Mouse (Mus musculus): ENCODE data around the gene Nt5dc2. TPM values are rescaled to one million over a fixed set of nuclear protein-coding genes. Genes with fewer than 3 reads are reported as not detected.

Nt5dc2 gene
- polyA plus RNA-seq, 1 experiment from 2014 or later = 179 TPM

DNA sequence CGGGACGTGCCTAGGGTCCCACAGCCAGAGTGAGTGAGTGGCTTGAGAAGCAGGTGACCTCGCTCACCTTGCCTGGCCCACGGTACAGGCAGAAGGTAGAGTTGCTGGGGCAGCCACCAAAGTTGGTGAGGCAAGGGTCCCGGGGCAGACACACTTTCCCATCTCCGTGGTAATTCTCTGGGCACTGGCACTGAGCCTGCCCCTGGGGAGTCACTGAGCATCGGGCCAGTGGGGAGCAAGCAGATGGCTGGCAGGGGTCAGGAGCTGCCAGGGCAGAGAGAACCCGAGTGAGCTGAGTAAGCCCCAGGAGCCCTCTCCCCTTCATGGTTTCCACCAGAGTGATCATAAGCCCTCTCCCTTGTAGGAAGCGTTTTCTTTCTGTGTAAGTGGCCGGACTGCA lies 30.8 kb downstream of the Nt5dc2 start:
- Histone ChIP-seq H3K4me1 (ENCODE audit: control insufficient read depth, low read depth, low read length) (peaks cover 14% of the 10 kb centered on the region), H3K9me3 (replicated peaks; ENCODE audit: control insufficient read depth, low read length) (no peaks in the 10 kb centered on the region), H3K9ac (ENCODE audit: low read depth, low read length) (peak overlapping the region; percentile 26; the same call in 1 of the 2 replicates), H3K36me3 (ENCODE audit: control insufficient read depth, insufficient read depth) (no peaks in the 10 kb centered on the region), H3K27ac (ENCODE audit: low read length) (peak overlapping the region; percentile 42), H3K4me2 (ENCODE audit: low read depth, low read length) (peak overlapping the region; percentile 38; the same call in 1 of the 2 replicates), H3K4me3 (ENCODE audit: low read depth, low read length) (peak overlapping the region; percentile 23), H3K27me3 (ENCODE audit: control insufficient read depth, insufficient read depth, low read depth, low read length) (no peaks in the 10 kb centered on the region)
- no peak for ATAC-seq (ENCODE audit: low read depth)
- 59% methylated on average over 10 of the region's 10 CpGs for WGBS (ENCODE audit: insufficient replicate concordance)

DNA sequence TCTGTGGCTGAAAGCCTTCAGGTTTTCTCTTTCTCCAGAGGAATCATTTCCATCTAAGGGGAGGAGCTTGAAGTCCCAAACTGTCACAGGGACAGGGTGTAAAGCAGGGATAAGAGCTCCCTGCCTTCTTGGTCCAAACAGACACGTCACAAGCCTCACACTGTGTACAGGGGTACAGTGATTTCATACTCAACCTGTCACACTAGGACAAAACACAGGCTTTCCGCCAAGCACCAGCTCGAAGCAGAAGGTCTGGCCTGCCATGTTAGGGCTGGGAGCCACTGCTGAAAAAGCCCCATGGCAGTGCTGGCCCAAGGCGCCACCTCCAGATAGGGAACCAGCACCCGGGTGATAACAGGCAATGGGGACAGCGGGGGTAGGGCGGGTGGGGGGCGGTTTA lies 33.2 kb downstream of the Nt5dc2 start:
- no peak overlapping the region for H3K9ac ChIP-seq (ENCODE audit: low read depth, low read length)
- no peak overlapping the region for H3K4me3 ChIP-seq (ENCODE audit: low read depth, low read length)
- 29% methylated on average over 8 of the region's 8 CpGs for WGBS (ENCODE audit: insufficient replicate concordance)
- 0 out of 2 replicates have a peak, but pooled peaks have one; percentile 11 for ATAC-seq (ENCODE audit: low read depth)
- no peaks in the 10 kb centered on the region for H3K9me3 ChIP-seq (replicated peaks; ENCODE audit: control insufficient read depth, low read length)
- H3K27ac ChIP-seq (ENCODE audit: low read length) = no peak overlapping the region
- H3K36me3 ChIP-seq (ENCODE audit: control insufficient read depth, insufficient read depth) = no peaks in the 10 kb centered on the region
- H3K27me3 ChIP-seq (ENCODE audit: control insufficient read depth, insufficient read depth, low read depth, low read length) = no peaks in the 10 kb centered on the region
- peaks cover 16% of the 10 kb centered on the region for H3K4me1 ChIP-seq (ENCODE audit: control insufficient read depth, low read depth, low read length)
- H3K4me2 ChIP-seq (ENCODE audit: low read depth, low read length) = no peak overlapping the region

DNA sequence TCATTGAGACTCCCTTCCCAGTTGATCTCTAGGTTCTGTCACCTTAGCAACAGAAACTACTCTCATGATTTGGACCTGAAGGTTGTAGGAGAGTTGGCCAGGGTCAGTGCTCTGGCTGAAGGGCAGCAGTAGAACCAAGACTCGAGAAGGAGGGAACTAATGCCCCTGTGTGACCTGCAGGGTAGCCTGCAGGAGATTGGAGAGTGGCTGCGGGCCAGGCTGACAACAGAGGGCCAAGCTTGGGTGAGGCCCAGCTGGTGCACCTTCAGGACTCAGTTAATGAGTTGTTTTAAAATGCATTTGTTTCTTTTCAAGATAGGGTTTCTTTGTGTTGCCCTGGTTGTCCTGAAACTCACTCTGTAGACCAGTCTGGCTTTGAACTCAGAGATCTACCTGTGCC lies 34.2 kb downstream of the Nt5dc2 start:
- Histone ChIP-seq H3K27me3 (ENCODE audit: control insufficient read depth, insufficient read depth, low read depth, low read length) (no peaks in the 10 kb centered on the region), H3K4me2 (ENCODE audit: low read depth, low read length) (no peak overlapping the region), H3K9ac (ENCODE audit: low read depth, low read length) (no peak overlapping the region), H3K27ac (ENCODE audit: low read length) (no peak overlapping the region), H3K36me3 (ENCODE audit: control insufficient read depth, insufficient read depth) (no peaks in the 10 kb centered on the region), H3K9me3 (replicated peaks; ENCODE audit: control insufficient read depth, low read length) (no peaks in the 10 kb centered on the region), H3K4me1 (ENCODE audit: control insufficient read depth, low read depth, low read length) (peaks cover 16% of the 10 kb centered on the region), H3K4me3 (ENCODE audit: low read depth, low read length) (no peak overlapping the region)
- 64% methylated on average over 2 of the region's 2 CpGs for WGBS (ENCODE audit: insufficient replicate concordance)
- ATAC-seq (ENCODE audit: low read depth) = no peak

DNA sequence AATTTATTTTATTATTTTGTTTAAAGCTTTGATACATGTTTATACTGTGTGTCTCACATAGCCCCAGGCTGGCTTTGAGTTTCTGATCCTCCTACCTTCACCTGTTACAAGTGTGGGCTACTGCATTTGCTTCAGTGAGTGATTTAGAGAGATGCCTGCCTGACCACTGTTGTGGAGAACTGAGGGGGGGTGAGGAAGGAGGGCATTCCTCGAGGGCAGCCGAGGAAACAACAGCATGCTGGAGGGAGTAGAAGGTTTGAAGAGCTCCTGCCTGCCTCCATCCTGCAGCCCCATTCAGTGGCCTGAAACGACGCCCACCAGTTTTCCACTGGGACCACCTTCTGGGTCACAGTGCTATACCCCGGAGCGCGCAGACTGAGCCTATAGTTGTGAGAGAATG lies 34.6 kb downstream of the Nt5dc2 start:
- H3K36me3 ChIP-seq (ENCODE audit: control insufficient read depth, insufficient read depth) = peaks cover under 1% of the 10 kb centered on the region; the same call in 1 of the 2 replicates
- ATAC-seq (ENCODE audit: low read depth) = no peak
- 28% methylated on average over 7 of the region's 7 CpGs for WGBS (ENCODE audit: insufficient replicate concordance)
- H3K9ac ChIP-seq (ENCODE audit: low read depth, low read length) = no peak overlapping the region
- H3K27ac ChIP-seq (ENCODE audit: low read length) = no peak overlapping the region
- H3K4me3 ChIP-seq (ENCODE audit: low read depth, low read length) = no peak overlapping the region
- H3K4me2 ChIP-seq (ENCODE audit: low read depth, low read length) = no peak overlapping the region
- H3K27me3 ChIP-seq (ENCODE audit: control insufficient read depth, insufficient read depth, low read depth, low read length) = no peaks in the 10 kb centered on the region
- no peaks in the 10 kb centered on the region for H3K9me3 ChIP-seq (replicated peaks; ENCODE audit: control insufficient read depth, low read length)
- peaks cover 16% of the 10 kb centered on the region for H3K4me1 ChIP-seq (ENCODE audit: control insufficient read depth, low read depth, low read length)

DNA sequence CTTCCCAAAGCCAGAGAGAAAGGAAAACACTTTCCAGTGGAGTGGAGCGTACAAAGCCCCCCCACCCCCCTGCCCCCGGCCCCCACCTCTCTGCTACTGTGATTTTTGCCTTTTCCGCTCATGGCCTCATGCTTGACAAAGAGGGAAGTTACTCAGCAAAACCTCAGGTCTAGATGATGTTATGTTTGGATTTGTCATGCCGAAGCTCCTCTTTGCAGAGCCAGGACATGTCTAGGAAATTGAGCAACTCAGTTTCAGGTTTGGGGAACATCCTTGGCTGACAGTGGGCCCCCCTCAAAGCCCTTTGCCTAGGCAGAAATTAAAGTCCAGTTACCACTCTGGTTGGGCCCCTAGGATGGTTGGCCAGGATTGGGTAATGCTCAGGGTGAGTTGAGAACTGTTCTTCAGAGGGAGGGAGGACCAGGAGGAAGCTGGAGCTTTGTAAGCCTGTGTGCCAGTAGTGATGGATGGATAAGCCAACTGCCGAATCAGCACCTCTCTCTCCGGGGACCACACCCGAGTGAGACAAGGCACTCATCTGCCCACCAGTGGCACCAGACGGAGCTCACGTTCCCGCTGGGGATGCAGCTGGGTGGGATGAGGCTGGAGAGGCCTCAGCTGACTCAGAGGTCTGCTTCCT lies 35.3 kb downstream of the Nt5dc2 start:
- 12% methylated on average over 10 of the region's 10 CpGs for WGBS (ENCODE audit: insufficient replicate concordance)
- Histone ChIP-seq H3K9ac (ENCODE audit: low read depth, low read length) (no peak overlapping the region; the same call in 1 of the 2 replicates), H3K27me3 (ENCODE audit: control insufficient read depth, insufficient read depth, low read depth, low read length) (no peaks in the 10 kb centered on the region), H3K4me2 (ENCODE audit: low read depth, low read length) (peak overlapping the region; percentile 29), H3K4me3 (ENCODE audit: low read depth, low read length) (peak overlapping the region; percentile 5), H3K27ac (ENCODE audit: low read length) (no peak overlapping the region), H3K4me1 (ENCODE audit: control insufficient read depth, low read depth, low read length) (peaks cover 16% of the 10 kb centered on the region), H3K9me3 (replicated peaks; ENCODE audit: control insufficient read depth, low read length) (no peaks in the 10 kb centered on the region), H3K36me3 (ENCODE audit: control insufficient read depth, insufficient read depth) (peaks cover 4% of the 10 kb centered on the region; the same call in 1 of the 2 replicates)
- ATAC-seq (ENCODE audit: low read depth) = peak; percentile 15

DNA sequence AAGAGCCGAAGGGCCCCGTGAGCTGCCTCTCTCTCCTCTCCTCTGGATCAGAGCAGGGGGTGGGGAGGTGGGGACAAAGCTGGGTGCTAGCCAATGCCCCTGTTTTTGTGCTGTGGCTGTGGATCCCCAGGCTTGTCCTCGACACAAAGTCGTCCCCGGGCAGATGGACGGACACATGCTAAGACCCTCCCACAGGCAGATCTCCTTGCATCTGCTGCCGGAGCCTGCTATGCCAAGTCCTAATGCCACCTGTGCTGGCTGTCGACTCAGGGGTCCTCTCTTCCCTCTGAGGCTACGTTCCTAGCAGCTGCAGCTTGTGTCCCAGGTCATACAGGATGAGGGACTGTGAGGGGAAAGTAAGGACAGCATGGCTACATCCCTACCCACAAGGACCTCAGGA lies 36.0 kb downstream of the Nt5dc2 start:
- Histone ChIP-seq H3K4me1 (ENCODE audit: control insufficient read depth, low read depth, low read length) (peaks cover 16% of the 10 kb centered on the region), H3K27ac (ENCODE audit: low read length) (no peak overlapping the region), H3K9ac (ENCODE audit: low read depth, low read length) (peak overlapping the region; percentile 26; the same call in 1 of the 2 replicates)

DNA sequence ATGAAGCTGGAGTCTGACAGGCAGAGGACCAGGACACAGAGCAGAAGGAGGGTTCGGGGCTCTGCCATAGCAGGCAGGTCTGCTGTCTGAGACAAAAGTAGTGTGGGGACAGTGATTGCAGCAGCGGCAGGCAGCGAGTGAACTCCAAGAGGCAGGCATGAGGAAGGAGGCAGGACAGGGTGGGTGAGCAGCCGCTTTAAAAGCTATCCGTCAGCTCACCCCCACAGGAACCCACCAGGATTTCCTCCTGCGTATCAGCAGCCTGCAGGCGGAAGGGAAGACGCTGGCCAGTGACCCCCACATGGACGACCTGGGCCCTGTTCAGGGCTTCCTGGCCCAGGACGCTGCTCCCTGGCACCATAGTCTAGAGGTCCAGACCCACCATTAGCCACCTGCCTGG lies 37.6 kb downstream of the Nt5dc2 start, which contains the start of gene Stab1:
Gene Stab1, minus strand, starts transcription at position 217 of the 400 bp plus-strand sequence.
- no peak within 1 kb of the TSS for H3K4me2 ChIP-seq (ENCODE audit: low read depth, low read length)
- H3K27me3 ChIP-seq (ENCODE audit: control insufficient read depth, insufficient read depth, low read depth, low read length) = no peaks in the 10 kb centered on the region
- peaks cover 25% of the 10 kb centered on the region for H3K36me3 ChIP-seq (ENCODE audit: control insufficient read depth, insufficient read depth)
- 13% methylated on average over 10 of the region's 10 CpGs for WGBS (ENCODE audit: insufficient replicate concordance)
- no peaks in the 10 kb centered on the region for H3K9me3 ChIP-seq (replicated peaks; ENCODE audit: control insufficient read depth, low read length)
- peak within 1 kb of the TSS; percentile 5 for H3K4me3 ChIP-seq (ENCODE audit: low read depth, low read length)
- ATAC-seq (ENCODE audit: low read depth) = peak; percentile 12; the same call in 1 of the 2 replicates
- no peak within 1 kb of the TSS for H3K27ac ChIP-seq (ENCODE audit: low read length)
- peaks cover 19% of the 10 kb centered on the region for H3K4me1 ChIP-seq (ENCODE audit: control insufficient read depth, low read depth, low read length)
- no peak within 1 kb of the TSS for H3K9ac ChIP-seq (ENCODE audit: low read depth, low read length)

More for the DNA sequence above, 36.0 kb downstream of the Nt5dc2 start:
- 49% methylated on average over 9 of the region's 9 CpGs for WGBS (ENCODE audit: insufficient replicate concordance)
- peaks cover 9% of the 10 kb centered on the region for H3K36me3 ChIP-seq (ENCODE audit: control insufficient read depth, insufficient read depth)
- H3K4me2 ChIP-seq (ENCODE audit: low read depth, low read length) = no peak overlapping the region
- H3K9me3 ChIP-seq (replicated peaks; ENCODE audit: control insufficient read depth, low read length) = no peaks in the 10 kb centered on the region
- peak overlapping the region; percentile 5 for H3K4me3 ChIP-seq (ENCODE audit: low read depth, low read length)
- no peak for ATAC-seq (ENCODE audit: low read depth)
- no peaks in the 10 kb centered on the region for H3K27me3 ChIP-seq (ENCODE audit: control insufficient read depth, insufficient read depth, low read depth, low read length)

DNA sequence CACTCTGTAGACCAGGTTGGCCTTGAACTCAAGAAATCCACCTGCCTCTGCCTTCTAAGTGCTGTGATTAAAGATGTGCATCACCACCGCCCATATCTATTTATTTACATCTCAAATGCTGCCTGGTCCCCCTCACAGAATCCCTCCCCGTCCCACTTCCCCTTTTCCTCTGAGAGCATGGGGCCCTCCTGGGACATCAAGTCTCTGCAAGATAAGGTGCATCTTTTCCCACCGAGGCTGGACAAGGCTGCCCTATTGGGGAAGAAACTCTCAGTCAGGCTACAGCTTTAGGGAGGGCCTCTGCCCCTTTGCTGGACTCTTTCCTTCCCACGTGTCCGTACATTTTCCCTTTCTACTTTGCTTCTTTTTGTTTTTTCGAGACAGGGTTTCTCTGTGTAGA lies 38.7 kb downstream of the Nt5dc2 start:
- no peak overlapping the region for H3K27ac ChIP-seq (ENCODE audit: low read length)
- ATAC-seq (ENCODE audit: low read depth) = no peak
- no peak overlapping the region for H3K4me2 ChIP-seq (ENCODE audit: low read depth, low read length)
- no peaks in the 10 kb centered on the region for H3K9me3 ChIP-seq (replicated peaks; ENCODE audit: control insufficient read depth, low read length)
- no peaks in the 10 kb centered on the region for H3K27me3 ChIP-seq (ENCODE audit: control insufficient read depth, insufficient read depth, low read depth, low read length)
- no peak overlapping the region for H3K4me3 ChIP-seq (ENCODE audit: low read depth, low read length)
- WGBS (ENCODE audit: insufficient replicate concordance) = 19% methylated on average over 6 of the region's 6 CpGs
- peaks cover 11% of the 10 kb centered on the region for H3K4me1 ChIP-seq (ENCODE audit: control insufficient read depth, low read depth, low read length)
- no peak overlapping the region for H3K9ac ChIP-seq (ENCODE audit: low read depth, low read length)
- peaks cover 31% of the 10 kb centered on the region for H3K36me3 ChIP-seq (ENCODE audit: control insufficient read depth, insufficient read depth)

DNA sequence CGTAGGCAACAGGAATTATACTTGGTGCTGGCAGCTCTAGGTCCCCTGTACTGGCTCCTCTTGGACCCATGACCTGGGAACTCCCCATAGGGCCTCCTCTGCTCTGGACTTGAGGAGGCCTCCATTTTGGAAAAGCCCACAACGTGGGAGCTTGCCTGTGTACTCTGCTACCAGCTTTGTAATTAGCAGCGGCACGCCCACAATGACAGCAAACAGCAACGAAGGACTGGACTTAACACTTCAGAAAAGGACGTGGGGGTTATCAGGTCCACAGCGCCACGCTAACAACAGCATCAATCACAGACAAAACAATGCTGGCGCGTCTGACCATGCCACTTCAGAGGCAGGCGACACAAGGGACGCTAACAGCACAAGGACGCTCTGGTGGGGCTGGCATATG lies 40.1 kb downstream of the Nt5dc2 start:
- WGBS (ENCODE audit: insufficient replicate concordance) = 80% methylated on average over 13 of the region's 13 CpGs

More for the DNA sequence above, 40.1 kb downstream of the Nt5dc2 start:
- H3K27ac ChIP-seq (ENCODE audit: low read length) = no peak overlapping the region
- no peaks in the 10 kb centered on the region for H3K9me3 ChIP-seq (replicated peaks; ENCODE audit: control insufficient read depth, low read length)
- no peak overlapping the region for H3K9ac ChIP-seq (ENCODE audit: low read depth, low read length)
- no peak overlapping the region for H3K4me3 ChIP-seq (ENCODE audit: low read depth, low read length)
- H3K4me1 ChIP-seq (ENCODE audit: control insufficient read depth, low read depth, low read length) = peaks cover 11% of the 10 kb centered on the region
- ATAC-seq (ENCODE audit: low read depth) = no peak
- no peaks in the 10 kb centered on the region for H3K27me3 ChIP-seq (ENCODE audit: control insufficient read depth, insufficient read depth, low read depth, low read length)
- peaks cover 31% of the 10 kb centered on the region for H3K36me3 ChIP-seq (ENCODE audit: control insufficient read depth, insufficient read depth)
- no peak overlapping the region for H3K4me2 ChIP-seq (ENCODE audit: low read depth, low read length)
